Mouse (Mus musculus) olfactory bulb, adult 2 months (tissue): ENCODE measurements around the gene Shisa9.

Experiments
- CTCF ChIP-seq: fragments of 200-500 bp; IDR thresholded peaks from 2 replicates; pipeline ENCODE4 v1.5.1; 2012; ENCODE audit warnings: low read depth, mild to moderate bottlenecking, low read length, moderate library complexity; ENCODE audit not compliant: insufficient read depth
- POLR2A ChIP-seq: fragments of 200-500 bp; IDR thresholded peaks from 2 replicates; pipeline ENCODE4 v1.6.1; 2012; ENCODE audit warnings: mild to moderate bottlenecking, low read depth, low read length, moderate library complexity; ENCODE audit not compliant: insufficient read depth

DNA sequence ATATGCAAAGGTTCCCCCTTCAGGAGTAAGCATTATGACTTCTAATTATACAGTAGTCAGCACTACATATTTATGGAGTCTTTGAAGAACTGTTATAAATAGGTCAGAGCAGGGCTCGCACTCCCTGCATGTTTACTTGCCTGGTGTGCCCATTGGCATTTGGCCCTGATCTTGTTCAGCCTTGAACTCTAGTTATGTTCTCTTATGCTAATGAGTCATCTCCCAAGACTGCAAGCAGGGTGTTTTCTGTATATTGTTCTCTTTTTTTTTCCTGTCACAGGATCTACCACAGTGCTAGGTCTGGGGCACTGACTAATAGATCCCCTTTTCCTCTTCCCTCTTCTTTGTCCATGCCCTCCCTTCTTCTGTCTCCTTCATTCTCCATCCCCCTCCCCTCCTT, 48.5 kb downstream of the Shisa9 start:
- no peak for TF ChIP-seq CTCF
- TF ChIP-seq POLR2A, result no peak
